Mouse (Mus musculus): ENCODE data around the gene Cct6b.

Cct6b gene

GRCm38 (mm10) chr11:82763742-82764437 is at the start of gene Cct6b, which contains the start of gene Zfp830:
TSS of gene Cct6b (minus strand) at chr11:82764321.
TSS of gene Zfp830 (plus strand) at chr11:82764345.
- DNase-seq (ENCODE audit: low spot score in 2 of 2), result peak; percentile 79 to 92

GRCm38 (mm10) chr11:82808485-82808884 is 44.4 kb upstream of the Cct6b start:
- DNase-seq (ENCODE audit: low spot score in 2 of 2), result no peak

GRCm38 (mm10) chr11:82807370-82807769 is 43.2 kb upstream of the Cct6b start:
- DNase-seq (ENCODE audit: low spot score in 2 of 2), result no peak

GRCm38 (mm10) chr11:82806656-82807055 is 42.5 kb upstream of the Cct6b start:
- DNase-seq (ENCODE audit: low spot score in 2 of 2), result no peak

GRCm38 (mm10) chr11:82783453-82783852 is 19.3 kb upstream of the Cct6b start:
- DNase-seq (ENCODE audit: low spot score in 2 of 2), result no peak

- DNase-seq (ENCODE audit: low spot score in 2 of 2), result no peak
Observed at GRCm38 (mm10) chr11:82782197-82782596, 18.1 kb upstream of the Cct6b start.

- DNase-seq (ENCODE audit: low spot score in 2 of 2), result peak; percentile 84 to 96
Observed at GRCm38 (mm10) chr11:82780983-82781903, 17.1 kb upstream of the Cct6b start, which contains the start of gene Lig3. TSS of gene Lig3 (plus strand) at chr11:82781108.

- DNase-seq (ENCODE audit: low spot score in 2 of 2), result no peak
Observed at GRCm38 (mm10) chr11:82780134-82780533, 16.0 kb upstream of the Cct6b start.

GRCm38 (mm10) chr11:82764438-82764924 is 360 bp upstream of the Cct6b start:
- DNase-seq (ENCODE audit: low spot score in 2 of 2), result no peak

- DNase-seq (ENCODE audit: low spot score in 2 of 2), result no peak
Observed at GRCm38 (mm10) chr11:82763261-82763660, 860 bp downstream of the Cct6b start.

GRCm38 (mm10) chr11:82762286-82762829 is 1.8 kb downstream of the Cct6b start:
- no peak for DNase-seq (ENCODE audit: low spot score in 2 of 2)

GRCm38 (mm10) chr11:82755919-82756318 is 8.2 kb downstream of the Cct6b start:
- DNase-seq (ENCODE audit: low spot score in 2 of 2), result no peak

- no peak for DNase-seq (ENCODE audit: low spot score in 2 of 2)
Observed at GRCm38 (mm10) chr11:82752349-82753115, 11.6 kb downstream of the Cct6b start.

- DNase-seq (ENCODE audit: low spot score in 2 of 2), result no peak
Observed at GRCm38 (mm10) chr11:82746857-82747366, 17.2 kb downstream of the Cct6b start.

- peak in 1 of 2 experiments; percentile 14 for DNase-seq (ENCODE audit: low spot score in 2 of 2)
Observed at GRCm38 (mm10) chr11:82746138-82746537, 18.0 kb downstream of the Cct6b start.

- no peak for DNase-seq (ENCODE audit: low spot score in 2 of 2)
Observed at GRCm38 (mm10) chr11:82739006-82739405, 25.1 kb downstream of the Cct6b start.

GRCm38 (mm10) chr11:82734227-82734626 is 29.9 kb downstream of the Cct6b start:
- DNase-seq (ENCODE audit: low spot score in 2 of 2), result no peak

GRCm38 (mm10) chr11:82726862-82727261 is 37.3 kb downstream of the Cct6b start:
- DNase-seq (ENCODE audit: low spot score in 2 of 2), result no peak

GRCm38 (mm10) chr11:82719294-82719693 is 44.8 kb downstream of the Cct6b start:
- no peak for DNase-seq (ENCODE audit: low spot score in 2 of 2)

- peak in 1 of 2 experiments; percentile 35 for DNase-seq (ENCODE audit: low spot score in 2 of 2)
Observed at GRCm38 (mm10) chr11:82712681-82713080, 51.4 kb downstream of the Cct6b start.

- DNase-seq (ENCODE audit: low spot score in 2 of 2), result no peak
Observed at GRCm38 (mm10) chr11:82708934-82709333, 55.2 kb downstream of the Cct6b start.
